Mouse (Mus musculus): ENCODE data around the gene Akirin1. TPM values are rescaled to one million over a fixed set of nuclear protein-coding genes. Genes with fewer than 3 reads are reported as not detected.
A peak's percentile ranks its signal among the peaks of the same experiment; 100 is the strongest.

Gene Akirin1
- polyA plus RNA-seq, 1 experiment, result 23.6 TPM

- no peak for DNase-seq
- TF ChIP-seq POLR2A (IDR thresholded peaks at IDR 0.05; ENCODE audit: borderline replicate concordance, extremely low read depth, low read depth, low read length) (no peak), CTCF (IDR thresholded peaks at IDR 0.05; ENCODE audit: insufficient read depth, low read length) (peak; percentile 37; the same call in 1 of the 2 replicates)
- H3K4me3 ChIP-seq (replicated peaks; ENCODE audit: extremely low read depth, low read depth, low read length), result no peak overlapping the region
- no peaks in the 10 kb centered on the region for H3K4me1 ChIP-seq (ENCODE audit: control insufficient read depth, insufficient read depth, low read length)
- WGBS, result 47% methylated on average over 4 of the region's 4 CpGs
Observed at GRCm38 (mm10) chr4:123758306-123758705, 8.2 kb upstream of the Akirin1 start.

DNA sequence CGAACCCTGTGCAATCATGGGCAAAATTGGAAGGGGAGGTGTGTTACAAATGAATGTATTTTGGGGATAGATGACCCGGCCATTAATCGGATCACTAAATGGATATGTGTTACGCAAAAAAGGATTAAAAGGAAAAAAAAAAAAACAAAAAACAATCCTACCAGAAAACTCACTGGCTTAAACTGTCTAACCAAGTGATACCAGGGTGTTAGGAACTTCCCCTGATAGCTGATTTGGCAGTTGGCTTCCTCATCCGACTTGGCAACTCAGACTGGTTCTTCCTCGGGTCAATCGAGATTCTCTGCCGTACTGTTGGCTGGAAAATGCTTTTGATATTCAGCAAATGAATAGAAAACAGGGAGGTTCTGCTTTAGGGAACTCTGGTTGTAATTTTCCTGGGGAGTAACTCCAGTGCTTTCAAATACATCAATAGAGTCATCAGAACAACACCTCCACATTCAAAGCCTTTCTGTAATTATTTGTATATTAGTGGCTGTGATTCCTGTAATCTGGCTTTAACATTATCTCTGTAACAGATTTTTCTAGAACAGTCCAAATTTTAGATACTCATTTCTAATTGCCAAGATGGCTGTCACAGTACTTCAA is 665 bp upstream of the Akirin1 start:
- Histone ChIP-seq H3K4me1 (ENCODE audit: control insufficient read depth, insufficient read depth, low read length) (peaks cover 11% of the 10 kb centered on the region), H3K4me3 (replicated peaks; ENCODE audit: extremely low read depth, low read depth, low read length) (peak overlapping the region; percentile 79)
- DNase-seq, result peak; percentile 11
- under 1% methylated on average over 8 of the region's 8 CpGs for WGBS
- TF ChIP-seq CTCF (IDR thresholded peaks at IDR 0.05; ENCODE audit: insufficient read depth, low read length) (no peak), POLR2A (IDR thresholded peaks at IDR 0.05; ENCODE audit: borderline replicate concordance, extremely low read depth, low read depth, low read length) (no peak)

DNA sequence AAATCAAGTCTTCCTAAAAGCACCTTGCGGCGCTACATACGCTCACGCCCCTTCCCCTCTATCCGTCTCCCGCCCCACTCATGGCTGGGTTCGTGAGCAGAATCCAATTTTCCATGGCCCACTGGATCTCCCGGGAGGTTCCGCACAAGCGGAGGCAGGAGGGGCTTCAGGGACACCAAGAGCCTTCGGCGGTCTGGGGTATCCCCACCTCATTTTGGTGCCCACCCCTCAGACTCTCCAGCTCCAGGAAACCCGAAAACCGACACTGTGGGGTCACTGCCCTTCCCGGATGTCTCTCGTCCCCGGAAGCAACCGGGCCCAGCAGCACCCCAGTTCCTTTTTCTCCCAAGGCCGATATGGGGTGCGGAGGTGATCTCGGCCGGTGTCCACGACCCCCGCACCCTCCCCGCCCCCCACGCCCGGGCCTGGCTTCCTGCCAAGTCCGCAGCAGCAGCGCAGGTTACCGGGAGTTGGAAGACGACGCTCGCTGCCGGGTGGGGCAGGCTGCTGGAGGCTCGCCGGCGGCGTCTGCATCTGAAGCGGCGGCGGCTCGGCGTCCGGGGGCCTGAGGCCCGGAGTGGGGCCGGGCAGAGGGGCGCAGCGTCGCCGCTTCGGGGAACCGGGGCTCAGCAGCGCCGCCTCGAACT is 538 bp downstream of the Akirin1 start:
- under 1% methylated on average over 54 of the region's 55 CpGs for WGBS
- Histone ChIP-seq H3K4me1 (ENCODE audit: control insufficient read depth, insufficient read depth, low read length) (peaks cover 11% of the 10 kb centered on the region), H3K4me3 (replicated peaks; ENCODE audit: extremely low read depth, low read depth, low read length) (peak overlapping the region; percentile 80)
- no peak for TF ChIP-seq CTCF (IDR thresholded peaks at IDR 0.05; ENCODE audit: insufficient read depth, low read length)
- DNase-seq, result peak; percentile 39

- Histone ChIP-seq H3K4me3 (replicated peaks; ENCODE audit: extremely low read depth, low read depth, low read length) (peak overlapping the region; percentile 80), H3K4me1 (ENCODE audit: control insufficient read depth, insufficient read depth, low read length) (peaks cover 11% of the 10 kb centered on the region)
- no peak for DNase-seq
- no peak for TF ChIP-seq CTCF (IDR thresholded peaks at IDR 0.05; ENCODE audit: insufficient read depth, low read length)
- no peak for TF ChIP-seq POLR2A (IDR thresholded peaks at IDR 0.05; ENCODE audit: borderline replicate concordance, extremely low read depth, low read depth, low read length)
- 9% methylated on average over 10 of the region's 10 CpGs for WGBS
Observed at GRCm38 (mm10) chr4:123748726-123749415, 1.3 kb downstream of the Akirin1 start.

DNA sequence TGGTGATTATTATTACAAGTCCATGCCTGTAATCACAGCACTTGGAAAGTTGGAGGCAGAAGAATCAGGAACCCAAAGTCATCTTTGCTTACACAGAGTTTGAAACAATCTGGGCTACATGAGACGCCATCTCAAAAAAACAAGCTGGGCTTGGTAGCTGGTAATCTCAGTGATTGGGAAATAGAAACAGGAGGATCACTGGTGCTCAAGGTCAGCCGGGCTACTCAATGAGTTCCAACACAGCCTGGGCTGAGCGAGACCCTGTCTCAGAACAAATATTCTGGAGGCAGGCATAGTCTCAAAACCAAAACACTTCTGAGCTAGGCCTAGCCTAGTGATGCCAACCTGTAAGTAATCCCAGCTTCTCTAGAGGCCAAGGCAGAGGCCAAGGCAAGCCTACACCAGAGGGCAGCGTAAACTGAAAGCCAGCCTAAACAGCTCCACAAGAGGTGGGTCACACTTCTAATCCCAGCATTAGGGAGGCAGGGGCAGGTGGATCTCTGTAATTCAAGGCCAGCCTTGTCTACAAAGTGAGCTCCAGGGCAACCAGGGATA is 4.8 kb downstream of the Akirin1 start:
- Histone ChIP-seq H3K4me3 (replicated peaks; ENCODE audit: extremely low read depth, low read depth, low read length) (no peak overlapping the region), H3K4me1 (ENCODE audit: control insufficient read depth, insufficient read depth, low read length) (peaks cover 8% of the 10 kb centered on the region)
- WGBS, result 74% methylated on average over 4 of the region's 4 CpGs
- TF ChIP-seq CTCF (IDR thresholded peaks at IDR 0.05; ENCODE audit: insufficient read depth, low read length) (no peak), POLR2A (IDR thresholded peaks at IDR 0.05; ENCODE audit: borderline replicate concordance, extremely low read depth, low read depth, low read length) (no peak)
- no peak for DNase-seq

- 80% methylated on average over 1 of the region's 1 CpGs for WGBS
- DNase-seq, result no peak
- Histone ChIP-seq H3K4me3 (replicated peaks; ENCODE audit: extremely low read depth, low read depth, low read length) (no peak overlapping the region), H3K4me1 (ENCODE audit: control insufficient read depth, insufficient read depth, low read length) (peaks cover 2% of the 10 kb centered on the region; the same call in 1 of the 2 replicates)
- TF ChIP-seq CTCF (IDR thresholded peaks at IDR 0.05; ENCODE audit: insufficient read depth, low read length), result no peak
- no peak for TF ChIP-seq POLR2A (IDR thresholded peaks at IDR 0.05; ENCODE audit: borderline replicate concordance, extremely low read depth, low read depth, low read length)
Observed at GRCm38 (mm10) chr4:123742891-123743290, 7.3 kb downstream of the Akirin1 start.

DNA sequence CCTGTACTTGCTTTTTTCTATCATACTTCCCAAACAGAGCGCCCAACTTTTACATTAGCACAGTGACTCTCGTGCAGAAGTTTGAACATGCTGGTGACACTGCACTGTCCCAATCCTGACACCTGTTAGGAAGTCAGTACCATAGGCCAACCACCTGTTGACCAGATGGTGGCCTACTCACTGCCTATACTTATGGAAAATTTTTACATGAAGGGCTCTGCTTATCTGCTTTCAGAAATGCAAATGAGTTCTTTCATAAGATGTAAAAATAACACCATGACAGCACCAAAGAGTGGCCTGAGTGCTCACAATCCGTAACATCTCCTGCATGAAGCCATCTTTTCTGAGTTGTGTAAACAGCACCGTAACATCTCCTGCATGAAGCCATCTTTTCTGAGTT is 11.4 kb downstream of the Akirin1 start:
- Histone ChIP-seq H3K4me1 (ENCODE audit: control insufficient read depth, insufficient read depth, low read length) (no peaks in the 10 kb centered on the region), H3K4me3 (replicated peaks; ENCODE audit: extremely low read depth, low read depth, low read length) (no peak overlapping the region)
- no peak for TF ChIP-seq CTCF (IDR thresholded peaks at IDR 0.05; ENCODE audit: insufficient read depth, low read length)
- no peak for TF ChIP-seq POLR2A (IDR thresholded peaks at IDR 0.05; ENCODE audit: borderline replicate concordance, extremely low read depth, low read depth, low read length)
- no peak for DNase-seq
- 92% methylated on average over 4 of the region's 4 CpGs for WGBS

DNA sequence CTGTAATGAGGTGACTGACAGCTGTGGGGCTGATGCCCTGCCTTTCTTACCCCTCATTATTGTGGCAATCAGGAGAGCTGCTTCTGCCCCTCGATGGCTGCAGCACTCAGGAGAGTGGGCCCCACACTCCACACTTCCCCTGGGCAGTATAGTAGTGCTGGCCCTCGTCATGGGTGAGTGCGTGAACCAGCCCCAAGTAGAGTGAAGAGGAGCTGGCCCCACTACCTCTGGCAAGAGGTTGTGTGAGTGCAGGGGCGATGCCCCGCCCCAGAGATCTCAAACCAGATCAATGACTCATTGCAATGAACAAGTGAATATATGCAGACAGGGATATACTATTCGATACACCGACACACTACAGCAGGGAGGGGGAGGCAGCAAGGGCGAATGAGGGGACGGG is 16.6 kb downstream of the Akirin1 start:
- Histone ChIP-seq H3K4me1 (ENCODE audit: control insufficient read depth, insufficient read depth, low read length) (no peaks in the 10 kb centered on the region), H3K4me3 (replicated peaks; ENCODE audit: extremely low read depth, low read depth, low read length) (no peak overlapping the region)
- no peak for DNase-seq
- no peak for TF ChIP-seq POLR2A (IDR thresholded peaks at IDR 0.05; ENCODE audit: borderline replicate concordance, extremely low read depth, low read depth, low read length)
- TF ChIP-seq CTCF (IDR thresholded peaks at IDR 0.05; ENCODE audit: insufficient read depth, low read length), result no peak
- 91% methylated on average over 9 of the region's 9 CpGs for WGBS

GRCm38 (mm10) chr4:123732921-123733320 is 17.2 kb downstream of the Akirin1 start:
- Histone ChIP-seq H3K4me1 (ENCODE audit: control insufficient read depth, insufficient read depth, low read length) (no peaks in the 10 kb centered on the region), H3K4me3 (replicated peaks; ENCODE audit: extremely low read depth, low read depth, low read length) (no peak overlapping the region)
- 90% methylated on average over 2 of the region's 2 CpGs for WGBS
- TF ChIP-seq CTCF (IDR thresholded peaks at IDR 0.05; ENCODE audit: insufficient read depth, low read length) (no peak), POLR2A (IDR thresholded peaks at IDR 0.05; ENCODE audit: borderline replicate concordance, extremely low read depth, low read depth, low read length) (no peak)
- DNase-seq, result no peak

All from lung, adult 2 months (tissue).